8 mouse cellular contexts compared by ENCODE assay signal in the genomic region with DNA sequence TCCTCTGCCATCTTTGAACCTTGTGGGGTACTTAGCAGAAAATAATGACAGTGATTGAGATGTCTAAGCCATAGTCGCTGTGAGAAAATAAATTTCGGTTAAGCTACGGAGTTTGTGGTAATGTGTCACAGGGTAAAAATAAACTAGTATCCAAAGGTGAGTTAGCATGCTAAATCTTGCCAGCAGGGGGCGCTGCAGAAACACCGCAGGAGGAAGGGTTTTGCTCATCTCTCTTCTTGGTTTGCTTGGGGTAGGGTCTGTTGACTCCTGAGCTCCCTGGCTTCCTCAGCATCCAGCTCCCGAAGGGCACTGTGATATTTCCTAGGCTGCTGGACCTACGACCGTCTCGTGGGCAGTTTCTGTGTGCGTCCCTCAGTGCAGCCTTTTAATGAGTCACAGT. TPM values are rescaled to one million over a fixed set of nuclear protein-coding genes. Genes with fewer than 3 reads are reported as not detected.
DNase-seq lines count a peak whose midpoint lies in the region; ATAC-seq and TF ChIP-seq lines count a peak whose summit lies in the region.
"Had no signal": no experiment of that assay in that cellular context is flagged by ENCODE, and none has a peak within 500 bp of the region (broad histone marks: within the 10 kb centered on the region; RNA-seq: fewer than 3 reads in every experiment).

No protein-coding gene starts in this region.

- H3K4me3 ChIP-seq in kidney, postnatal 0 days (replicated peaks; ENCODE audit: low read depth, low read length) = no peak overlapping the region
- H3K4me3 ChIP-seq in ES-Bruce4 (ENCODE audit: low read depth, low read length) = no peak overlapping the region
- H3K4me3 ChIP-seq: megakaryocyte, embryonic 14.5 days had no signal

- no peak overlapping the region for H3K4me2 ChIP-seq in kidney, postnatal 0 days (ENCODE audit: low read length)

- TF ChIP-seq EP300 in ES-Bruce4 (IDR thresholded peaks at IDR 0.05; ENCODE audit: insufficient read depth, low read depth, low read length) = no peak

- no peaks in the 10 kb centered on the region for H3K9me3 ChIP-seq in kidney, postnatal 0 days (replicated peaks; ENCODE audit: low read length)
- no peaks in the 10 kb centered on the region for H3K9me3 ChIP-seq in ES-Bruce4 (replicated peaks; ENCODE audit: control insufficient read depth, insufficient read depth, low read length, poor library complexity, severe bottlenecking)

- no peak overlapping the region for H3K9ac ChIP-seq in kidney, postnatal 0 days (ENCODE audit: low read depth, low read length)
- no peak overlapping the region for H3K9ac ChIP-seq in ES-Bruce4 (ENCODE audit: low read depth, poor library complexity, severe bottlenecking)

- WGBS in kidney, postnatal 0 days = 57% methylated on average over 10 of the region's 10 CpGs

- H3K27me3 ChIP-seq in kidney, postnatal 0 days (ENCODE audit: insufficient read depth, low read length) = no peaks in the 10 kb centered on the region
- no peaks in the 10 kb centered on the region for H3K27me3 ChIP-seq in ES-Bruce4 (ENCODE audit: control insufficient read depth, insufficient read depth, low read length, poor library complexity, severe bottlenecking)

- ATAC-seq in kidney, postnatal 0 days (replicated peaks; ENCODE audit: low FRiP score, low read depth) = no peak
- no peak for ATAC-seq in inflammation-experienced regulatory T-cells, adult 6 months

- TF ChIP-seq POLR2A in ES-Bruce4 (IDR thresholded peaks at IDR 0.05; ENCODE audit: insufficient read depth, low read length) = no peak

- no peaks in the 10 kb centered on the region for H3K4me1 ChIP-seq in kidney, postnatal 0 days (replicated peaks; ENCODE audit: insufficient read depth, low read length)
- no peaks in the 10 kb centered on the region for H3K4me1 ChIP-seq in ES-Bruce4 (ENCODE audit: control insufficient read depth, insufficient read depth, low read length)

- no peak for DNase-seq in kidney, postnatal 0 days (ENCODE audit: low spot score)
- no peak for DNase-seq in kidney, adult 11 months
- DNase-seq in adrenal gland, adult 2 months = peak; percentile 40
- DNase-seq in kidney, postnatal 25 days = peak; percentile 51 to 73
- DNase-seq in spleen, adult 12 weeks (ENCODE audit: low spot score) = peak; percentile 4

- TF ChIP-seq CTCF in kidney, postnatal 0 days (IDR thresholded peaks at IDR 0.05; ENCODE audit: low read depth) = peak; percentile 74
- peak; percentile 81 for TF ChIP-seq CTCF in ES-Bruce4 (IDR thresholded peaks at IDR 0.05; ENCODE audit: low read depth, low read length)

- H3K27ac ChIP-seq in kidney, postnatal 0 days = no peak overlapping the region
- no peak overlapping the region for H3K27ac ChIP-seq in ES-Bruce4 (ENCODE audit: insufficient read depth, low read length)

- H3K36me3 ChIP-seq in kidney, postnatal 0 days (ENCODE audit: insufficient read depth, low read length) = no peaks in the 10 kb centered on the region
- H3K36me3 ChIP-seq in ES-Bruce4 (ENCODE audit: control insufficient read depth, insufficient read depth, low read length, poor library complexity, severe bottlenecking) = no peaks in the 10 kb centered on the region

RNA-seq across cellular contexts. Expression of a gene that starts 12.7 kb away (rescaled TPM):
- 43.6 and 50.0 TPM in 2 replicates for polyA plus RNA-seq in kidney, postnatal 0 days (2015; fragmentation: Nextera tagmentation; extraction: Ambion mirVana)
- polyA plus RNA-seq in ES-Bruce4 (2011; ENCODE audit: insufficient read depth, insufficient read length, low read depth, missing spikeins) = 34.8 and 37.5 TPM in 2 replicates
- total RNA-seq in adrenal gland, adult 2 months (2021) = 10 to 100 TPM; 24.8 to 35.7 TPM
- 39.1 and 42.4 TPM in 2 replicates for polyA plus RNA-seq in adrenal gland, adult 2 months (2012; rRNA removed)
- polyA plus RNA-seq in inflammation-experienced regulatory T-cells, adult 6 months (2017; shearing (Covaris generic)) = 10 to 100 TPM; 41.1 to 56.1 (median 46.3) TPM

RNA-seq across cellular contexts. Expression of a gene that starts 23.1 kb away (rescaled TPM):
- polyA plus RNA-seq in kidney, postnatal 0 days (2015; fragmentation: Nextera tagmentation; extraction: Ambion mirVana) = 6.9 and 7.9 TPM in 2 replicates
- 8.2 and 9.6 TPM in 2 replicates for polyA plus RNA-seq in ES-Bruce4 (2011; ENCODE audit: insufficient read depth, insufficient read length, low read depth, missing spikeins)
- 10 to 100 TPM; 27.3 to 30.7 TPM for total RNA-seq in adrenal gland, adult 2 months (2021)
- 3.8 and 5.0 TPM in 2 replicates for polyA plus RNA-seq in adrenal gland, adult 2 months (2012; rRNA removed)
- polyA plus RNA-seq in inflammation-experienced regulatory T-cells, adult 6 months (2017; shearing (Covaris generic)) = under 1 TPM; 0.15 to 0.91 (median 0.59) TPM

RNA-seq across cellular contexts. Expression of a gene that starts 39.4 kb away (rescaled TPM):
- polyA plus RNA-seq in kidney, postnatal 0 days (2015; fragmentation: Nextera tagmentation; extraction: Ambion mirVana) = 33.0 and 34.5 TPM in 2 replicates
- 0.97 and 2.6 TPM in 2 replicates for polyA plus RNA-seq in ES-Bruce4 (2011; ENCODE audit: insufficient read depth, insufficient read length, low read depth, missing spikeins)
- 10 to 100 TPM; 80.0 to 89.7 TPM for total RNA-seq in adrenal gland, adult 2 months (2021)
- polyA plus RNA-seq in adrenal gland, adult 2 months (2012; rRNA removed) = 48.4 and 55.7 TPM in 2 replicates
- 10 to 100 TPM in 2 of 3 experiments, 1 to 10 TPM in 1; 4.6 to 14.9 (median 14.8) TPM for polyA plus RNA-seq in inflammation-experienced regulatory T-cells, adult 6 months (2017; shearing (Covaris generic))

Comparison
In these comparisons a context has a peak if more than half of its experiments do, and no peak if none do; other contexts are left out.
1. DNase-seq: peak in adrenal gland, adult 2 months (single experiment), kidney, postnatal 25 days (2 of 2) and spleen, adult 12 weeks (single experiment); none in kidney, postnatal 0 days (single experiment) and kidney, adult 11 months (single experiment).